Mouse (Mus musculus) granulocyte monocyte progenitor cell, adult 5-6 weeks (primary cell): ENCODE results near the gene Ces1g. TPM values are rescaled to one million over a fixed set of nuclear protein-coding genes. Genes with fewer than 3 reads are reported as not detected.

Experiments used
- ATAC-seq: replicated peaks from 2 replicates; pipeline ENCODE4 v1.8.0; 2016; ENCODE audit warnings: mild to moderate bottlenecking, moderate TSS enrichment, inconsistent platforms; ENCODE audit not compliant: poor library complexity, severe bottlenecking
- total RNA-seq, 2 experiments: library from RNA; stranded (forward) in 1 of 2; stranded (reverse) in 1 of 2; fragments of 200-712, 200-1000 nt in 1 of 2; fragments of >200 nt in 1 of 2; fragmentation: Nextera tagmentation in 1 of 2; gene quantifications; 2 replicates each; pipeline ENCODE4 v1.2.3; 2014 to 2017

Gene Ces1g
- not detected in 2 replicates for total RNA-seq (2014; fragmentation: Nextera tagmentation)
- not detected in 2 replicates for total RNA-seq (2017)

- ATAC-seq: no peak
These were observed at the start of gene Ces1g for GRCm38 (mm10) chr8:93337207-93337606. Gene Ces1g, minus strand, starts transcription at chr8:93337308.

GRCm38 (mm10) chr8:93379625-93380024 is 42.5 kb upstream of the Ces1g start, which contains the start of gene Ces1h:
Gene Ces1h, minus strand, starts transcription at chr8:93379725.
- ATAC-seq: no peak

- no peak for ATAC-seq
These were observed 32.4 kb upstream of the Ces1g start for GRCm38 (mm10) chr8:93369481-93369880.

- ATAC-seq: no peak
These were observed 23.0 kb upstream of the Ces1g start for GRCm38 (mm10) chr8:93360113-93360512.

GRCm38 (mm10) chr8:93339531-93339930 is 2.4 kb upstream of the Ces1g start:
- ATAC-seq: no peak

- ATAC-seq: no peak
These were observed 4.4 kb downstream of the Ces1g start for GRCm38 (mm10) chr8:93332703-93333102.

GRCm38 (mm10) chr8:93331151-93331550 is 6.0 kb downstream of the Ces1g start:
- ATAC-seq: no peak

- ATAC-seq: no peak
These were observed 12.0 kb downstream of the Ces1g start for GRCm38 (mm10) chr8:93325123-93325522.

GRCm38 (mm10) chr8:93317031-93317430 is 20.1 kb downstream of the Ces1g start:
- no peak for ATAC-seq

GRCm38 (mm10) chr8:93315557-93315956 is 21.6 kb downstream of the Ces1g start:
- ATAC-seq: no peak

GRCm38 (mm10) chr8:93283896-93284295 is 53.2 kb downstream of the Ces1g start:
- no peak for ATAC-seq

- no peak for ATAC-seq
These were observed 54.8 kb downstream of the Ces1g start for GRCm38 (mm10) chr8:93282349-93282748.

- ATAC-seq: no peak
These were observed 57.6 kb downstream of the Ces1g start, which contains the start of gene Ces1f for GRCm38 (mm10) chr8:93279556-93279955. Gene Ces1f, minus strand, starts transcription at chr8:93279747.

- ATAC-seq: no peak
These were observed 58.8 kb downstream of the Ces1g start for GRCm38 (mm10) chr8:93278176-93278805.

GRCm38 (mm10) chr8:93274609-93275008 is 62.5 kb downstream of the Ces1g start:
- ATAC-seq: no peak

GRCm38 (mm10) chr8:93273321-93273720 is 63.8 kb downstream of the Ces1g start:
- no peak for ATAC-seq

GRCm38 (mm10) chr8:93272686-93273085 is 64.4 kb downstream of the Ces1g start:
- no peak for ATAC-seq

GRCm38 (mm10) chr8:93261436-93261835 is 75.7 kb downstream of the Ces1g start:
- no peak for ATAC-seq

GRCm38 (mm10) chr8:93252400-93252925 is 84.6 kb downstream of the Ces1g start:
- ATAC-seq: no peak
